Mouse (Mus musculus) lung, postnatal 0 days (tissue): ENCODE measurements around the gene Bola2.

Experiments
- CTCF ChIP-seq: IDR thresholded peaks from 2 replicates; pipeline ENCODE4 v1.5.1; 2016; ENCODE audit warnings: antibody characterized with exemption, mild to moderate bottlenecking
- EP300 ChIP-seq: IDR thresholded peaks from 2 replicates; pipeline ENCODE4 v1.6.1; 2016; ENCODE audit warnings: antibody characterized with exemption, mild to moderate bottlenecking, control low read depth

- TF ChIP-seq CTCF (no peak), EP300 (no peak)
Observed at GRCm38 (mm10) chr7:126736122-126736521, 40.9 kb downstream of the Bola2 start.
